Mouse (Mus musculus) neural tube, embryonic 11.5 days (tissue): Measurements from ENCODE around the gene Lmbrd1. TPM values are rescaled to one million over a fixed set of nuclear protein-coding genes. Genes with fewer than 3 reads are reported as not detected.
"Not testable (repeated sequence)": the region's sequence is repeated elsewhere in the genome, so short reads cannot be mapped to it uniquely, and the experiment has no call there.

Experiments
- ATAC-seq: fragments of 200-750 bp; cut with Nextera tagmentation; 2 replicates; pipeline ENCODE4 v1.8.0; 2017; ENCODE audit warnings: moderate number of reproducible peaks, mild to moderate bottlenecking, moderate TSS enrichment, moderate library complexity; ENCODE audit not compliant: insufficient read depth, low FRiP score, low TSS enrichment
- DNase-seq: peaks from one replicate; pipeline ENCODE4 v3.0.0-alpha.2; 2015; ENCODE audit warnings: low spot score
- H3K27ac ChIP-seq: fragments of 300-500 bp; sonication (generic); 2 replicates; pipeline ENCODE4 v1.5.1; 2014; ENCODE audit warnings: low read depth, mild to moderate bottlenecking, low read length
- H3K27me3 ChIP-seq: fragments of 300-500 bp; sonication (generic); 2 replicates; pipeline ENCODE4 v1.6.1; 2014; ENCODE audit warnings: mild to moderate bottlenecking, low read length, mixed read lengths; ENCODE audit not compliant: control insufficient read depth, insufficient read depth
- H3K36me3 ChIP-seq: fragments of 300-500 bp; sonication (generic); 2 replicates; pipeline ENCODE4 v1.6.1; 2014; ENCODE audit warnings: mild to moderate bottlenecking, low read length, moderate library complexity, mixed read lengths; ENCODE audit not compliant: control insufficient read depth, insufficient read depth
- H3K4me1 ChIP-seq: fragments of 300-500 bp; sonication (generic); 2 replicates; pipeline ENCODE4 v1.6.1; 2014; ENCODE audit warnings: low read length, mixed read lengths; ENCODE audit not compliant: control insufficient read depth, insufficient read depth
- H3K4me2 ChIP-seq: fragments of 300-500 bp; sonication (generic); 2 replicates; pipeline ENCODE4 v1.6.1; 2014; ENCODE audit warnings: low read depth, mild to moderate bottlenecking, moderate library complexity
- H3K4me3 ChIP-seq: fragments of 300-500 bp; sonication (generic); 2 replicates; pipeline ENCODE4 v1.5.1; 2014; ENCODE audit warnings: low read depth, low read length
- H3K9ac ChIP-seq: fragments of 300-500 bp; sonication (generic); 2 replicates; pipeline ENCODE4 v1.6.1; 2014; ENCODE audit warnings: mild to moderate bottlenecking, low read length
- H3K9me3 ChIP-seq: fragments of 300-500 bp; sonication (generic); 2 replicates; pipeline ENCODE4 v1.6.1; 2016; ENCODE audit warnings: low read length; ENCODE audit not compliant: control insufficient read depth
- WGBS: fragments of 180-500 bp; shearing (Covaris S2); extraction: QIAGEN DNeasy Blood & Tissue Kit; methylation state at CpG from one replicate; pipeline ENCODE4 v1.1.7; 2014; 5-methylcytosine and 5-hydroxymethylcytosine counted together
- polyA plus RNA-seq: library from polyadenylated mRNA; unstranded; fragments of >200 nt; fragmentation: Nextera tagmentation; extraction: Ambion mirVana; gene quantifications from 2 replicates; pipeline ENCODE4 v1.2.1, GENCODE M21; 2014

The Lmbrd1 gene
- 27.4 and 32.1 TPM in 2 replicates for polyA plus RNA-seq

GRCm38 (mm10) chr1:24678205-24678917 is at the start of gene Lmbrd1:
Gene Lmbrd1, plus strand, starts transcription at chr1:24678630.
- Histone ChIP-seq H3K4me3 (peak within 1 kb of the TSS; percentile 73), H3K27me3 (no peaks in the 10 kb centered on the region), H3K27ac (peak within 1 kb of the TSS; percentile 70), H3K9ac (peak within 1 kb of the TSS; percentile 80), H3K36me3 (no peaks in the 10 kb centered on the region), H3K9me3 (no peaks in the 10 kb centered on the region), H3K4me1 (peaks cover 6% of the 10 kb centered on the region; the same call in 1 of the 2 replicates), H3K4me2 (peak within 1 kb of the TSS; percentile 60)
- ATAC-seq (peak; percentile 94), DNase-seq (peak; percentile 94)
- WGBS = 2% methylated on average over 52 of the region's 54 CpGs

GRCm38 (mm10) chr1:24633553-24634132 is 44.8 kb upstream of the Lmbrd1 start:
- no peak overlapping the region for H3K9ac ChIP-seq
- no peaks in the 10 kb centered on the region for H3K4me1 ChIP-seq
- H3K4me2 ChIP-seq = no peak overlapping the region
- H3K27me3 ChIP-seq = no peaks in the 10 kb centered on the region
- H3K36me3 ChIP-seq = no peaks in the 10 kb centered on the region
- no peak overlapping the region for H3K27ac ChIP-seq
- 39% methylated on average over 14 of the region's 14 CpGs for WGBS
- H3K4me3 ChIP-seq = no peak overlapping the region
- no peak for ATAC-seq
- no peaks in the 10 kb centered on the region for H3K9me3 ChIP-seq
- peak; percentile 24 for DNase-seq

GRCm38 (mm10) chr1:24650100-24650499 is 28.3 kb upstream of the Lmbrd1 start:
- no peak overlapping the region for H3K27ac ChIP-seq
- no peak overlapping the region for H3K9ac ChIP-seq
- no peaks in the 10 kb centered on the region for H3K27me3 ChIP-seq
- DNase-seq (no peak), ATAC-seq (no peak)
- H3K4me1 ChIP-seq = no peaks in the 10 kb centered on the region
- no peak overlapping the region for H3K4me3 ChIP-seq
- no peaks in the 10 kb centered on the region for H3K9me3 ChIP-seq
- H3K36me3 ChIP-seq = no peaks in the 10 kb centered on the region
- WGBS = 49% methylated on average over 2 of the region's 2 CpGs
- H3K4me2 ChIP-seq = no peak overlapping the region

- no peaks in the 10 kb centered on the region for H3K4me1 ChIP-seq
- H3K4me2 ChIP-seq = no peak overlapping the region
- H3K4me3 ChIP-seq = no peak overlapping the region
- ATAC-seq = no peak
- H3K27me3 ChIP-seq = no peaks in the 10 kb centered on the region
- DNase-seq = no peak
- WGBS = 60% methylated on average over 1 of the region's 1 CpGs
- no peak overlapping the region for H3K9ac ChIP-seq
- H3K27ac ChIP-seq = no peak overlapping the region
- no peaks in the 10 kb centered on the region for H3K9me3 ChIP-seq
- no peaks in the 10 kb centered on the region for H3K36me3 ChIP-seq
Measured at GRCm38 (mm10) chr1:24659914-24660313, 18.5 kb upstream of the Lmbrd1 start.

- not testable (repeated sequence) for H3K4me1 ChIP-seq, H3K27ac ChIP-seq, H3K4me2 ChIP-seq, ATAC-seq, H3K27me3 ChIP-seq, H3K36me3 ChIP-seq, DNase-seq, H3K9me3 ChIP-seq, H3K9ac ChIP-seq, H3K4me3 ChIP-seq
Measured at GRCm38 (mm10) chr1:24660662-24661061, 17.8 kb upstream of the Lmbrd1 start.

GRCm38 (mm10) chr1:24661551-24661950 is 16.9 kb upstream of the Lmbrd1 start:
- no peak overlapping the region for H3K9ac ChIP-seq
- H3K27ac ChIP-seq = no peak overlapping the region
- H3K9me3 ChIP-seq = no peaks in the 10 kb centered on the region
- no peak overlapping the region for H3K4me3 ChIP-seq
- H3K4me1 ChIP-seq = no peaks in the 10 kb centered on the region
- no peak overlapping the region for H3K4me2 ChIP-seq
- no peaks in the 10 kb centered on the region for H3K27me3 ChIP-seq
- DNase-seq = no peak
- H3K36me3 ChIP-seq = no peaks in the 10 kb centered on the region
- ATAC-seq = no peak
- 86% methylated on average over 3 of the region's 3 CpGs for WGBS

- Histone ChIP-seq H3K9ac (no peak overlapping the region), H3K4me1 (no peaks in the 10 kb centered on the region), H3K4me3 (no peak overlapping the region), H3K27me3 (no peaks in the 10 kb centered on the region), H3K27ac (no peak overlapping the region), H3K9me3 (no peaks in the 10 kb centered on the region), H3K4me2 (no peak overlapping the region), H3K36me3 (no peaks in the 10 kb centered on the region)
- DNase-seq (no peak), ATAC-seq (no peak)
Measured at GRCm38 (mm10) chr1:24664158-24664557, 14.3 kb upstream of the Lmbrd1 start.

- H3K4me2 ChIP-seq = no peak overlapping the region
- H3K4me3 ChIP-seq = no peak overlapping the region
- 73% methylated on average over 3 of the region's 3 CpGs for WGBS
- H3K27ac ChIP-seq = no peak overlapping the region
- H3K9ac ChIP-seq = no peak overlapping the region
- no peak for ATAC-seq
- H3K36me3 ChIP-seq = no peaks in the 10 kb centered on the region
- H3K9me3 ChIP-seq = no peaks in the 10 kb centered on the region
- H3K4me1 ChIP-seq = no peaks in the 10 kb centered on the region
- H3K27me3 ChIP-seq = no peaks in the 10 kb centered on the region
- DNase-seq = no peak
Measured at GRCm38 (mm10) chr1:24673231-24673630, 5.2 kb upstream of the Lmbrd1 start.

GRCm38 (mm10) chr1:24677706-24678105 is 724 bp upstream of the Lmbrd1 start:
- Histone ChIP-seq H3K27ac (no peak overlapping the region), H3K9me3 (no peaks in the 10 kb centered on the region), H3K9ac (peak overlapping the region; percentile 80), H3K27me3 (no peaks in the 10 kb centered on the region), H3K4me2 (peak overlapping the region; percentile 48), H3K36me3 (no peaks in the 10 kb centered on the region), H3K4me1 (peaks cover 6% of the 10 kb centered on the region; the same call in 1 of the 2 replicates), H3K4me3 (peak overlapping the region; percentile 73)
- 87% methylated on average over 9 of the region's 9 CpGs for WGBS
- DNase-seq (no peak), ATAC-seq (peak; percentile 5; the same call in 1 of the 2 replicates)
